In the genomic region with DNA sequence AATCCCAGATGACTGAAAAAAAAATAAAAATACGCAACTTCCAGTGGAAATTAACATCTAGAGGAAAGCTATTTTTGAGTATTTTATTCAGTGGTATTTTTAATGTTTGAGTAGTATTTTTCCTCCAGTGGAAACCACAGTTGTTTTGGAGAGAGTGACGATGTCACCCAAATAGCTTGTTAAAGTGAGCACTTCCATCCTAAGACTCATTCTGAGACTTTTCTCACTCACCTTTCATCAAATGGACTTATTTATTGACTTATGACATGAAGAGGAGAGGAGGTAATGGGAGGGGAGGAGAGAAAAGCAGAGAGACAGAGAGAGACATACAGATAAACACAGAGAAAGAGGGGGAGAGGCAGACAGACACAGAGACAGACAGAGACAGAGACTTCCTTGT, we compare ENCODE assay signal across 31 mouse cellular contexts. TPM values are rescaled to one million over a fixed set of nuclear protein-coding genes. Genes with fewer than 3 reads are reported as not detected.
DNase-seq lines count a peak whose midpoint lies in the region; ATAC-seq and TF ChIP-seq lines count a peak whose summit lies in the region.
"Had no signal": no experiment of that assay in that cellular context is flagged by ENCODE, and none has a peak within 500 bp of the region (broad histone marks: within the 10 kb centered on the region; RNA-seq: fewer than 3 reads in every experiment).

No protein-coding gene starts in this region.

- DNase-seq in 3T3-L1 (ENCODE audit: low read depth, low spot score) = peak; percentile 21
- DNase-seq in CD4-positive helper T cell, adult 2 months (ENCODE audit: low read depth, low spot score) = peak; percentile 33
- no peak for DNase-seq in CH12.LX (ENCODE audit: extremely low read depth)
- no peak for DNase-seq in gastrocnemius, postnatal 14 days
- no peak for DNase-seq in thymus, postnatal 36 days
- DNase-seq in heart, adult 9 months (ENCODE audit: low spot score in 2 of 2) = no peak
- DNase-seq: adrenal gland, adult 2 months; adrenal gland, postnatal 14 days; cerebellum, adult 11 months; cerebellum, adult 2 months; cerebellum, adult 9-11 months; cerebellum, postnatal 36 days; embryo, embryonic 11 days; gastrocnemius, postnatal 10 days; heart, adult 11 months; heart, postnatal 14 days; heart, postnatal 4 days; kidney, adult 11 months had no signal

- H3K79me2 ChIP-seq in CH12.LX (replicated peaks; ENCODE audit: control insufficient read depth, extremely low read depth, insufficient read depth, poor library complexity, severe bottlenecking) = no peaks in the 10 kb centered on the region

- TF ChIP-seq CTCF in CH12.LX (conservative IDR thresholded peaks at IDR 0.05 in 1 of 2, IDR thresholded peaks at IDR 0.05 in 1 of 2; ENCODE audit: low read depth in 2 of 2, low read length in 2 of 2) = no peak
- TF ChIP-seq CTCF in embryonic fibroblast, embryonic 13.5 days (IDR thresholded peaks at IDR 0.05; ENCODE audit: borderline replicate concordance, insufficient read depth, low read length) = no peak

- no peak for TF ChIP-seq EP300 in CH12.LX (IDR thresholded peaks at IDR 0.05; ENCODE audit: low read length)

- ATAC-seq in megakaryocyte, adult 5-6 weeks (ENCODE audit: poor library complexity, severe bottlenecking) = no peak
- ATAC-seq: forebrain, embryonic 13.5 days; forebrain, embryonic 16.5 days; hindbrain, postnatal 0 days; intestine, embryonic 15.5 days; Patski had no signal

- H3K4me2 ChIP-seq in CH12.LX (ENCODE audit: insufficient read depth, low read depth, poor library complexity, severe bottlenecking) = no peak overlapping the region
- H3K4me2 ChIP-seq: forebrain, embryonic 13.5 days; heart, embryonic 13.5 days; hindbrain, embryonic 14.5 days; intestine, embryonic 15.5 days had no signal

- H3K27me3 ChIP-seq in CH12.LX (replicated peaks) = no peaks in the 10 kb centered on the region
- H3K27me3 ChIP-seq: forebrain, embryonic 13.5 days; heart, embryonic 13.5 days; intestine, embryonic 15.5 days; Patski had no signal

- in situ Hi-C loops in CH12.LX (cut with MboI; ENCODE audit: low pct_ligation_motif_present, low pct_unique_long_range_greater_than_20kb, low sequenced_read_pairs) = no loop called here

- no peaks in the 10 kb centered on the region for H3K36me3 ChIP-seq in CH12.LX (replicated peaks in 1 of 2; ENCODE audit: control insufficient read depth in 1 of 2, insufficient read depth in 1 of 2, low read length in 1 of 2)
- H3K36me3 ChIP-seq: forebrain, embryonic 10.5 days; G1E; heart, embryonic 10.5 days; heart, embryonic 13.5 days; intestine, embryonic 15.5 days had no signal

- no peak overlapping the region for H3K9ac ChIP-seq in CH12.LX (ENCODE audit: insufficient read depth, low read depth)
- H3K9ac ChIP-seq: forebrain, embryonic 13.5 days; heart, embryonic 13.5 days; hindbrain, embryonic 14.5 days; intestine, embryonic 15.5 days had no signal

- H3K4me3 ChIP-seq in CH12.LX (replicated peaks in 1 of 3; ENCODE audit: low read depth in 2 of 3, low read length in 2 of 3, poor library complexity in 1 of 3) = no peak overlapping the region
- no peak overlapping the region for H3K4me3 ChIP-seq in embryonic fibroblast, embryonic 13.5 days (ENCODE audit: insufficient read depth, low read length)
- H3K4me3 ChIP-seq: forebrain, embryonic 10.5 days; forebrain, embryonic 13.5 days; heart, embryonic 10.5 days; heart, embryonic 13.5 days; intestine, embryonic 15.5 days had no signal

- TF ChIP-seq RAD21 in CH12.LX (IDR thresholded peaks at IDR 0.05; ENCODE audit: low read depth, low read length) = no peak

- no peak for TF ChIP-seq POLR2A in CH12.LX (IDR thresholded peaks at IDR 0.05; ENCODE audit: low read depth, low read length)
- no peak for TF ChIP-seq POLR2A in embryonic fibroblast, embryonic 13.5 days (IDR thresholded peaks at IDR 0.05; ENCODE audit: low read depth, low read length)

- dilution Hi-C loops in CH12.LX (cut with MboI; ENCODE audit: extremely low pct_ligation_motif_present, extremely low pct_unique_long_range_greater_than_20kb, low sequenced_read_pairs) = no loop called here

- H3K9me3 ChIP-seq in CH12.LX (replicated peaks; ENCODE audit: low read length) = no peaks in the 10 kb centered on the region
- H3K9me3 ChIP-seq: forebrain, embryonic 10.5 days; forebrain, embryonic 13.5 days; G1E; heart, embryonic 10.5 days; heart, embryonic 13.5 days; intestine, embryonic 15.5 days had no signal

- H3K27ac ChIP-seq in CH12.LX (ENCODE audit: insufficient read depth, low read depth) = no peak overlapping the region
- H3K27ac ChIP-seq in embryonic fibroblast, embryonic 13.5 days (ENCODE audit: insufficient read depth, low read length) = peak overlapping the region; percentile 35; the same call in 1 of the 2 replicates
- H3K27ac ChIP-seq: forebrain, embryonic 10.5 days; forebrain, embryonic 13.5 days; heart, embryonic 10.5 days; heart, embryonic 13.5 days; hindbrain, embryonic 14.5 days; hindbrain, postnatal 0 days; intestine, embryonic 15.5 days had no signal

- intact Hi-C loops in gastrocnemius, postnatal 14 days (cut with DNase I; ENCODE audit: low total_unique reads) = loop anchor here (10.0 kb wide), 1 partner anchor 181 kb away; no protein-coding TSS in a partner anchor

- H3K4me1 ChIP-seq in CH12.LX (ENCODE audit: control insufficient read depth in 1 of 2, insufficient read depth in 2 of 2) = no peaks in the 10 kb centered on the region
- H3K4me1 ChIP-seq in embryonic fibroblast, embryonic 13.5 days (ENCODE audit: control insufficient read depth, insufficient read depth, low read length) = peaks cover 2% of the 10 kb centered on the region
- H3K4me1 ChIP-seq: forebrain, embryonic 13.5 days; intestine, embryonic 15.5 days had no signal

TF ChIP-seq in CH12.LX, 34 proteins besides CTCF, POLR2A, EP300 and RAD21:
- TF ChIP-seq JUN (IDR thresholded peaks at IDR 0.05; ENCODE audit: insufficient read depth, low read depth, low read length) (peak; percentile 3; the same call in 1 of the 2 replicates), MAX (IDR thresholded peaks at IDR 0.05; ENCODE audit: low read length) (no peak), JUND (conservative IDR thresholded peaks at IDR 0.05; ENCODE audit: low read depth, low read length) (0 out of 2 replicates have a peak, but pooled peaks have one; percentile 9)
TF ChIP-seq in CH12.LX: peak in this region for 2.

RNA-seq across cellular contexts. Expression of a gene that starts 5.5 kb away (rescaled TPM):
- total RNA-seq in CH12.LX (2012; rRNA removed) (18.8 and 21.9 TPM in 2 replicates), CH12.LX (2014; rRNA removed) (50.1 and 52.4 TPM in 2 replicates)
- polyA plus RNA-seq in CH12.LX (2012; ENCODE audit: insufficient read length, low read depth) = 26.2 and 30.3 TPM in 2 replicates
- polyA plus RNA-seq in embryonic fibroblast, embryonic 13.5 days (2011; ENCODE audit: insufficient read length, low read depth, missing spikeins) = 219 and 312 TPM in 2 replicates
- total RNA-seq in gastrocnemius, postnatal 14 days (2021) = 10 to 100 TPM; 20.9 to 21.3 TPM
- 68.4 and 70.9 TPM in 2 replicates for total RNA-seq in megakaryocyte, adult 5-6 weeks (2015)
- total RNA-seq in megakaryocyte, adult 5-6 weeks (2017) = 85.4 and 89.4 TPM in 2 replicates

RNA-seq across cellular contexts. Expression of a gene that starts 41.8 kb away (rescaled TPM):
- 1.2 TPM in 1 of 2 replicates, not detected in the other for total RNA-seq in CH12.LX (2012; rRNA removed)
- total RNA-seq in CH12.LX (2014; rRNA removed) = not detected in 2 replicates
- polyA plus RNA-seq in CH12.LX (2012; ENCODE audit: insufficient read length, low read depth) = 3.0 TPM in 1 of 2 replicates, not detected in the other
- polyA plus RNA-seq in embryonic fibroblast, embryonic 13.5 days (2011; ENCODE audit: insufficient read length, low read depth, missing spikeins) = 14.7 and 15.7 TPM in 2 replicates
- total RNA-seq in gastrocnemius, postnatal 14 days (2021) = 1 to 10 TPM; 1.3 to 2.5 TPM
- total RNA-seq in megakaryocyte, adult 5-6 weeks (2015) = 1.2 and 3.2 TPM in 2 replicates
- total RNA-seq in megakaryocyte, adult 5-6 weeks (2017) = not detected in 2 replicates
- total RNA-seq: hindbrain, postnatal 0 days had no signal
- polyA plus RNA-seq: adrenal gland, adult 2 months; cerebellum, adult 2 months; cortical plate, adult 2 months; G1E had no signal

Comparison
In these comparisons a context has a peak if more than half of its experiments do, and no peak if none do; other contexts are left out.
1. DNase-seq: peak in 3T3-L1 (single experiment) and CD4-positive helper T cell, adult 2 months (single experiment); none in CH12.LX (single experiment), gastrocnemius, postnatal 14 days (single experiment), thymus, postnatal 36 days (0 of 2) and heart, adult 9 months (0 of 2).